Mouse (Mus musculus): ENCODE measurements around the gene Izumo1. TPM values are rescaled to one million over a fixed set of nuclear protein-coding genes. Genes with fewer than 3 reads are reported as not detected.

Gene Izumo1
- polyA plus RNA-seq, 1 experiment from 2014 or later, result 0.35 TPM

DNA sequence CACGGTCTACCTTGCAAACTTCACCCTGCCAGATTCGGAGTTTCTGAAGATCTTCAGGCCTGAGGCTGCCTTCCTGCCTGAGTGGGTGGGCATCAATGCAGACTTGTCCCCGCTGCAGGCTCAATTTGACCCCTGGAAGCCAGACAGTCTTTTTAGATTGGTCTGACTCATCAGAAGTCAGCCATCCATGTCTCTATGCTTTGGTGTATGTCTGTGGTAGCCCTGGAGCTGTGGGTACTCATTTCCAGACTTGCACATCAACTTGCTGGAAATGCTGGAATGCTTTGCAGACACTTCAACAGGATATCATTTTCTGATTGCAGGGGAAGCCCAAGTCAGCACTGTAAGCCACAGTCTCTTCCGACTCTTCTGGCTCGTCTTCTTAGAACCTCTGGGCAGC, 2.0 kb upstream of the Izumo1 start:
- ATAC-seq (replicated peaks; ENCODE audit: insufficient number of reproducible peaks, insufficient read depth, low FRiP score, low read depth), result no peak
- Histone ChIP-seq H3K27me3 (peaks cover 49% of the 10 kb centered on the region), H3K36me3 (no peaks in the 10 kb centered on the region), H3K9me3 (replicated peaks) (no peaks in the 10 kb centered on the region), H3K4me2 (no peak overlapping the region), H3K4me1 (replicated peaks) (peaks cover 11% of the 10 kb centered on the region), H3K9ac (no peak overlapping the region), H3K4me3 (no peak overlapping the region), H3K27ac (no peak overlapping the region)
- WGBS, result 70% methylated on average over 5 of the region's 5 CpGs

DNA sequence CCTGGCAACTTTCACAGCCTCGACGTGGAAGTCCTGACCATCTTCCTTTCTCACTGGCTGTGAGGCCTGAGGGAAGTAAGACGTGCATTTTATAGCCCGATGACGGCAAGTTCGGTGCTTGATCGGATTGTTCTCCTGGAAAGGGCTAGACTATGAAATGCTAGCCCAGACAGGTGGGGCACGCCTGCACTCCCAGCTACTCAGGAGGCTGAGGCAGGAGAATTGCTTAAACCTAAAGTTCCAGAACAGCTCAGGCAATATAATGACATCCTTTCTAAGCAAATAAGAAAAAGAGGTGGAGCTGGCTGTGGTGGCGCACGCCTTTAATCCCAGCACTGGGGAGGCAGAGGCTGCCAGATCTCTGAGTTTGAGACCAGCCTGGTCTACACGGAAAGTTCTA, 1.9 kb downstream of the Izumo1 start:
- Histone ChIP-seq H3K27ac (no peak overlapping the region), H3K9ac (no peak overlapping the region), H3K36me3 (no peaks in the 10 kb centered on the region), H3K4me1 (replicated peaks) (peaks cover 4% of the 10 kb centered on the region), H3K4me2 (no peak overlapping the region), H3K27me3 (peaks cover 27% of the 10 kb centered on the region), H3K9me3 (replicated peaks) (no peaks in the 10 kb centered on the region), H3K4me3 (no peak overlapping the region)
- WGBS, result 90% methylated on average over 11 of the region's 11 CpGs
- ATAC-seq (replicated peaks; ENCODE audit: insufficient number of reproducible peaks, insufficient read depth, low FRiP score, low read depth), result no peak

DNA sequence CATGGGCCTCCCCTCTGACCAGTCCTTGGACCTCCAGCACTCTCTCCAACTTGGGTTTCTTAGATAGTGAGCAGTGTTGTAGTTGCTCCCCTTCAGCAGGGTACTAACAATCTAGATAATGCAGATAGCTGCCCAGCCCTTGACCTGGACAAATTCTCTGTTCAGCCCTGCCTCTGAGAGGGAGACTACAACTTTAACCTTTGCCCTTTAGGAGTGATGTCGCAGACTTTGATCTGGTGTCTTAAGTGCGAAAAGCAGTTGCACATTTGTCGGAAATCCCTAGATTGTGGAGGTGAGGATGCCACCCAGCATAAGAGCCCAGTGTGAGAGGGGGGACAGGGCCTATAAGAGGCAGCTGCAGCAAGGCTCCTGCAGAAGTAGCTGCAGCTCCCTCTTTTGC, 3.1 kb downstream of the Izumo1 start:
- Histone ChIP-seq H3K4me1 (replicated peaks) (peaks cover 8% of the 10 kb centered on the region), H3K9me3 (replicated peaks) (no peaks in the 10 kb centered on the region), H3K27me3 (peaks cover 18% of the 10 kb centered on the region), H3K36me3 (no peaks in the 10 kb centered on the region), H3K27ac (no peak overlapping the region), H3K4me3 (no peak overlapping the region), H3K9ac (no peak overlapping the region), H3K4me2 (no peak overlapping the region)
- 72% methylated on average over 3 of the region's 3 CpGs for WGBS
- ATAC-seq (replicated peaks; ENCODE audit: insufficient number of reproducible peaks, insufficient read depth, low FRiP score, low read depth), result no peak

DNA sequence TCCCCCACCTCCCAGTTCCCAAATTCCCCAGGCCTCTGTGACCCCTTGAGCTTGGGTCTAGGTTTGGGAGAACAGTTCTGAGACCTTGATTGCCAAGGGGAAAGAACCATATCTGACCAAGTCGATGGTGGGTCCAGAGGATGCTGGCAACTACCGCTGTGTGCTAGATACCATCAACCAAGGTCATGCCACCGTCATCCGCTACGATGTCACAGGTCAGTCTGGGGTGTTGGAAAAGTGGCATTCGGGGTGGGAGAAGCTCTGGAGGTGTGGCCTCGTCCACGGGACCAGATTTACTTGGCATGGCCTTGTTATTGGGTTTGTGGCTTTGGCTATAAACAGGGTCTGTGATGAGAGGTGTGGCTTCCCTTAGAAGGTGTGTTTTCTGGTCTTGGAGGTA, 3.9 kb downstream of the Izumo1 start:
- Histone ChIP-seq H3K36me3 (no peaks in the 10 kb centered on the region), H3K4me1 (replicated peaks) (peaks cover 13% of the 10 kb centered on the region), H3K9ac (no peak overlapping the region), H3K27ac (no peak overlapping the region), H3K9me3 (replicated peaks) (no peaks in the 10 kb centered on the region), H3K4me3 (no peak overlapping the region), H3K4me2 (no peak overlapping the region), H3K27me3 (peaks cover 15% of the 10 kb centered on the region)
- ATAC-seq (replicated peaks; ENCODE audit: insufficient number of reproducible peaks, insufficient read depth, low FRiP score, low read depth), result no peak
- WGBS, result 87% methylated on average over 8 of the region's 8 CpGs

DNA sequence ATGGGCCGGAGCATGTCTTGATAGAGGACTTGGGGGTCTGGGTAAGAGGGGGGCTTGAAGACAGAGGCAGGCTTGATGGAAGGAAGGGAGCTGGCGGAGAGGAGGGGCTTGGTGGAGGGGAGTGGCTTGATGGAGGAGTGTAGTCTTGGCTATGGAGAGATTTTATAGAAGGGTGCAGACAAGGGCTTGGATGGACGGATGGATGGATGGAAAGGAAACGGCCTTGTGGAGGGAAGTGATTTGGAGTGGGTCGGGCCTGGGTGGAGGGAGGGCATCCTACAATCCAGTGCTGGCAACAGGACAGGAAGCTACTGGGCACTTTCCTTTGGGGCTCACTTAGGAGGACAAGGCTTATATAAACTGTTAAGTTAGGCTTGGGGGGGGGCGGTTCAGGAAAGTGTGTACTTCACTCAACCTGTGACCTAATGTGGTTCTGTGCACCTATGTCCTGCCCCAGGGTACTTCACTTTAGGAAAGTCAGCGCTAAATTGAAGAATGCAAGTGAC, 5.0 kb downstream of the Izumo1 start:
- peaks cover 13% of the 10 kb centered on the region for H3K4me1 ChIP-seq (replicated peaks)
- no peak for ATAC-seq (replicated peaks; ENCODE audit: insufficient number of reproducible peaks, insufficient read depth, low FRiP score, low read depth)
- H3K27me3 ChIP-seq, result peaks cover 15% of the 10 kb centered on the region
- H3K9ac ChIP-seq, result no peak overlapping the region
- no peaks in the 10 kb centered on the region for H3K9me3 ChIP-seq (replicated peaks)
- H3K4me3 ChIP-seq, result peak overlapping the region; percentile 66; the same call in 1 of the 2 replicates
- peak overlapping the region; percentile 16; the same call in 1 of the 2 replicates for H3K4me2 ChIP-seq
- 76% methylated on average over 7 of the region's 7 CpGs for WGBS
- no peaks in the 10 kb centered on the region for H3K36me3 ChIP-seq
- H3K27ac ChIP-seq, result peak overlapping the region; percentile 78

DNA sequence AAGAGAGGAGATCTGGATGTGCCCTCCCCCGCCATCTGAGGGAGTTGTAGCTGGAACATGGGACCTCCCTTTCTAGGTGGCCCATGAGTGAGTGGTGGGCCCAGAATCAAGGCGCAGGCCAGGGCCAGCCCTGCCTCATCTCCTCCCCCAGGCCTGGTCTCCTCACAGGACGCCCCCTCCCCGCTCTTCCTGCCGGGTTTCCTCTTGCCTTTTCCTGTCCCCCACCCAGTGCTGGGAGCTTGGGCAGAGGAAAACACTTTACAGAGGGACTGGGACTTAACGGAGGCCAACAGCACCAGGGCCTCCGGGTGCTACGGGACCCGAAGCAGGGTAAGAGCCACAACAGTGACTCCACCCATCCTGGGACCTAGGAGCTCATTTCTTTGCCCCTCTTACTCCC, 5.7 kb downstream of the Izumo1 start, which contains the start of gene Rasip1:
Gene Rasip1, plus strand, starts transcription at position 228 of the 400 bp plus-strand sequence.
- Histone ChIP-seq H3K36me3 (no peaks in the 10 kb centered on the region), H3K9me3 (replicated peaks) (no peaks in the 10 kb centered on the region), H3K4me1 (replicated peaks) (peaks cover 15% of the 10 kb centered on the region), H3K27me3 (peaks cover 17% of the 10 kb centered on the region), H3K27ac (peak within 1 kb of the TSS; percentile 78), H3K4me3 (peak within 1 kb of the TSS; percentile 66), H3K9ac (peak within 1 kb of the TSS; percentile 82), H3K4me2 (peak within 1 kb of the TSS; percentile 98)
- 57% methylated on average over 9 of the region's 9 CpGs for WGBS
- peak; percentile 48 for ATAC-seq (replicated peaks; ENCODE audit: insufficient number of reproducible peaks, insufficient read depth, low FRiP score, low read depth)

DNA sequence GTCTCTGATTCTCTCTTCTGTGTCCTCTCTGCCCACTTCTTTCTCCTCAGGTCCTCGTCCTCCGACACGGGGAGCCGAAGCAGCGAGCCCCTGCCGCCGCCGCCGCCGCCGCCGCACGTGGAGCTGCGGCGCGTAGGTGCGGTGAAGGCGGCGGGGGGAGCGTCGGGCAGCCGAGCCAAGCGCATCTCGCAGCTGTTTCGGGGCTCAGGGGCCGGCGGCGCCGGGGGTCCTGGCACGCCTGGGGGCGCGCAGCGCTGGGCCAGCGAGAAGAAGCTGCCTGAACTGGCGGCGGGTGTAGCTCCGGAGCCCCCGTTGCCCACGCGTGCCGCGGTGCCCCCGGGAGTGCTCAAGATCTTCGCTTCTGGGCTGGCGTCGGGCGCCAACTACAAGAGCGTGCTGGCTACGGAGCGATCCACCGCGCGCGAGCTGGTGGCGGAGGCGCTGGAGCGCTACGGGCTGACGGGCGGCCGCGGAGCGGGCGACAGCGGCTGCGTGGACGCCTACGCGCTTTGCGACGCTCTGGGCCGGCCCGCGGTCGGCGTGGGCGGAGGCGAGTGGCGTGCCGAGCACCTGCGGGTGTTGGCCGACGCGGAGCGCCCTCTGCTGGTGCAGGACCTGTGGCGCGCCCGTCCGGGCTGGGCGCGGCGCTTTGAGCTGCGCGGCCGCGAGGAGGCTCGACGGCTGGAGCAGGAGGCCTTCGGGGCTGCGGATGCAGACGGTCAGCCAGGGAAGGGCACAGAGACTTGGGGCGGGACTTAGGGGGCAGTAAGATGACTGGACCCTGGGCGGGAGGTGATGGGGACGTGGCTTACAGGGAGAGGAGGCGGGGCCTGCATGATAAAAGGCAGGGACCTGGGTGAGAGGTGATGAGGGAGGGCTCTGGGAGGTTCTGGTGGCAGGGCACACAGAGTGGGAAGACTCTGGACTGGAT, 7.0 kb downstream of the Izumo1 start:
- peak overlapping the region; percentile 98 for H3K4me2 ChIP-seq
- peak overlapping the region; percentile 66 for H3K4me3 ChIP-seq
- ATAC-seq (replicated peaks; ENCODE audit: insufficient number of reproducible peaks, insufficient read depth, low FRiP score, low read depth), result peak; percentile 68
- no peaks in the 10 kb centered on the region for H3K9me3 ChIP-seq (replicated peaks)
- H3K9ac ChIP-seq, result peak overlapping the region; percentile 82
- H3K36me3 ChIP-seq, result no peaks in the 10 kb centered on the region
- H3K27me3 ChIP-seq, result peaks cover 19% of the 10 kb centered on the region
- WGBS, result under 1% methylated on average over 105 of the region's 105 CpGs
- peaks cover 27% of the 10 kb centered on the region for H3K4me1 ChIP-seq (replicated peaks)
- H3K27ac ChIP-seq, result peak overlapping the region; percentile 78

DNA sequence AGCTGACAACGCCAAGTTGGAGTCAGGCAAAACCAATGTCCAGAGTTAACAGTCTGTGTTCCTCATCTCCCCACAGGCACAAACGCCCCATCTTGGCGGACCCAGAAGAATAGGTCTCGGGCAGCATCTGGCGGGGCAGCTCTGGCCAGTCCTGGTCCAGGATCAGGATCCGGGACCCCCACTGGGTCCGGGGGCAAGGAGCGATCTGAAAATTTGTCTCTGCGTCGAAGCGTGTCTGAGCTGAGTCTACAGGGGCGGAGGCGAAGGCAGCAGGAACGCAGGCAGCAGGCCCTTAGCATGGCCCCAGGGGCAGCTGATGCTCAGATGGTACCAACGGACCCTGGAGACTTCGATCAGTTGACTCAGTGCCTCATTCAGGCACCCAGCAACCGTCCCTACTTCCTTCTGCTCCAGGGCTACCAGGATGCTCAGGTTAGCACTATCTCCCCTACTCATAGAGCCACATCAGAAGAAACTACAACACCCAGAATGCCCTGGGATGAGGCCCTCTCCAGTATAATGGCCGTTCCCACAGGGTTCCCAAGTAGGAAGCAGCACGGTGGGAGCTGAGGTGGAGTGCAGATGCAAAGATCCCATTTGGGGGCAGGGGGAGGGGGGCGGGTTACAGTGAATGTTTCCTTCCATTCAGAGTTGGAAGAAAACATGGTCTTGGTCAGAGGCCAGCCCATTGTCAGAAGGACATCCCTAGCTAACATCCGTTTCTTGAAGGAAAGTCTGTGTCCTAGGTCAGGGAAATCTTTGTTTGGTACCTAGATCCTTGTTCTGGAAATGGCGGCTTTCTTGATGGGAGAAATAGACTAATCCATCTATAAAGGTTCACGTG, 8.7 kb downstream of the Izumo1 start:
- 73% methylated on average over 23 of the region's 23 CpGs for WGBS
- H3K36me3 ChIP-seq, result no peaks in the 10 kb centered on the region
- no peak for ATAC-seq (replicated peaks; ENCODE audit: insufficient number of reproducible peaks, insufficient read depth, low FRiP score, low read depth)
- peak overlapping the region; percentile 98 for H3K4me2 ChIP-seq
- H3K27me3 ChIP-seq, result peaks cover 19% of the 10 kb centered on the region
- H3K4me1 ChIP-seq (replicated peaks), result peaks cover 33% of the 10 kb centered on the region
- H3K27ac ChIP-seq, result peak overlapping the region; percentile 38
- peak overlapping the region; percentile 66 for H3K4me3 ChIP-seq
- no peak overlapping the region for H3K9ac ChIP-seq
- no peaks in the 10 kb centered on the region for H3K9me3 ChIP-seq (replicated peaks)

DNA sequence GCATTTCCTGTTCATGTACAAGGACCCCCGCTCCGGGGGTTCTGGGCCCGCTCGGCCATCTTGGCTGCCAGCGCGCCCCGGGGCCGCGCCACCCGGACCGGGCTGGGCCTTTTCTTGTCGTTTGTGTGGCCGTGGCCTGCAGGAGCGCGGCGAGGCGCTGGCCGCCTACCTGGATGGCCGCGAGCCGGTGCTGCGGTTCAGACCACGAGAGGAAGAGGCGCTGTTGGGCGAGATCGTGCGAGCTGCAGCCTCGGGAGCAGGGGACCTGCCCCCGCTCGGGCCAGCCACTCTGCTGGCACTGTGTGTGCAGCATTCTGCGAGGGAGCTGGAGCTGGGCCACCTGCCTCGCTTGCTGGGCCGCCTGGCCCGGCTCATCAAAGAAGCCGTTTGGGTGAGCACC, 10.9 kb downstream of the Izumo1 start:
- ATAC-seq (replicated peaks; ENCODE audit: insufficient number of reproducible peaks, insufficient read depth, low FRiP score, low read depth), result peak; percentile 31
- WGBS, result 10% methylated on average over 33 of the region's 35 CpGs

DNA sequence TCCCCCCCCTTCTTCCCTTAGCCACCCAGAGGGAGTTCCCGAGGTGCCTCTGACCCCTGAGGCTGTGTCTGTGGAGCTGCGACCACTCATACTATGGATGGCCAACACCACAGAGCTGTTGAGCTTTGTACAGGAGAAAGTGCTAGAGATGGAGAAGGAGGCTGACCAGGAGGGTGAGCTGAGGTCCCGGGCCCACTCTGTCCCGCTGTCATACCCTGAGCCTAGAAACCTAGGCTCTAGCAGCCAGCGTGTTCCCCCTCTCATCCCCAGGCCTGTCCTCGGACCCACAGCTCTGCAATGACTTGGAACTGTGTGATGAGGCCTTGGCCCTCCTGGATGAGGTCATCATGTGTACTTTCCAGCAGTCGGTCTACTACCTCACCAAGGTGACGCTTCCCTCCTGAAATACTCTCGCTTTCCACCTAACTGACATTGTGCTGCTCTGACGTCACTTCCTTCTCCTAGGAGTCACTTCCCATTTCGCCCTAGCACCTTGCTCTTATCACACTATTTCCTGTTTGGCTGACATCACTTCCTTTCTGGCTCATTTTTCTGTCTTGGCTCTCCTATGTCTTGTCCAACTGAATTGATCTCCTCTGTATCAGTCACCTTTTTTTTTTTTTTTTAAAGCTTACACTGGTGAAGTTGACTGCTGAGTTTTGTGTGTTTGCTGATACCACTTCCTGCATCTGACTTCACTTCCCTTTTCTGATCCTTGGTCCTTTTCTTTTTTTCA, 13.5 kb downstream of the Izumo1 start:
- H3K9ac ChIP-seq, result no peak overlapping the region
- no peak overlapping the region for H3K4me2 ChIP-seq
- no peak overlapping the region for H3K4me3 ChIP-seq
- 74% methylated on average over 11 of the region's 11 CpGs for WGBS
- H3K9me3 ChIP-seq (replicated peaks), result no peaks in the 10 kb centered on the region
- no peak for ATAC-seq (replicated peaks; ENCODE audit: insufficient number of reproducible peaks, insufficient read depth, low FRiP score, low read depth)
- peak overlapping the region; percentile 75 for H3K27ac ChIP-seq
- H3K27me3 ChIP-seq, result 0 out of 2 replicates have a peak, but pooled peaks cover 4% of the 10 kb centered on the region
- H3K4me1 ChIP-seq (replicated peaks), result peaks cover 54% of the 10 kb centered on the region
- H3K36me3 ChIP-seq, result peaks cover 8% of the 10 kb centered on the region

More for the DNA sequence above, 10.9 kb downstream of the Izumo1 start:
- Histone ChIP-seq H3K27me3 (peaks cover 11% of the 10 kb centered on the region), H3K4me1 (replicated peaks) (peaks cover 43% of the 10 kb centered on the region), H3K4me2 (peak overlapping the region; percentile 69), H3K9ac (peak overlapping the region; percentile 56), H3K4me3 (peak overlapping the region; percentile 37), H3K9me3 (replicated peaks) (no peaks in the 10 kb centered on the region), H3K36me3 (peaks cover 8% of the 10 kb centered on the region), H3K27ac (peak overlapping the region; percentile 64)
